In the genomic region with DNA sequence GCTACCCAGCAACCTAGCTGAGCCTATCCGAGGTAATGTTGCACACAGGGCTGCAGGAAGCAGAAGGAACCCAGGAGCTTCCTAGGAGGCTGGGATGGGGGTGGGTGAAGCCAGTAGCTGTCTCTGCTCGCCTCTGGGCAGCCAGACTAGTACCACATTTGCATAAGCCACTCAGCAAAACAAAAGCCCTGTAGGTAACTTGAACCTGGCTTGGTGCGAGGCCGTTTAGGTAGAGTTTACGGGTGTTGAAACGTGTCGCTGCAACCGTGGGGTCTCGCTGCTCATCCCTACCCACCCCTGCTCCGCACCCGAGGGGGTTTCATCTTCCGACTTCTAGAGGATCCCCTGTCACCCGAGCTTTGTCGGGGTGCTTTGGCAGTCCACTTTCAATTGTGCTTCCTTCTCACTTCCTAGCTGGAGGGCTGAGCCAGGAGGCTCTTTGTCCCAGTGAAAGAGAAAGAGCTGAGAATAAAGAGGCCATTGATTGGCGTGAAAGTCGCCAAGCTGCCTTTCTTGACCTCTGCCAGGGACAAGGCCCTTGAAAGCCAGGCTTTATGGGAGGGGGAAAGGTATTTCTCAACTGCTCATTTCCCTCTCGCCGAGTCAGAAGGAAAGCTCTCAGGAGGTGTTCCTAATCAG, we compare ENCODE assay signal across 8 mouse cellular contexts. TPM values are rescaled to one million over a fixed set of nuclear protein-coding genes. Genes with fewer than 3 reads are reported as not detected.
DNase-seq lines count a peak whose midpoint lies in the region; ATAC-seq and TF ChIP-seq lines count a peak whose summit lies in the region.

No protein-coding gene starts in this region.

- TF ChIP-seq CTCF in CH12.LX (conservative IDR thresholded peaks at IDR 0.05 in 1 of 2, IDR thresholded peaks at IDR 0.05 in 1 of 2; ENCODE audit: low read depth in 2 of 2, low read length in 2 of 2): no peak
- TF ChIP-seq CTCF in brain, embryonic 14.5 days (IDR thresholded peaks at IDR 0.05; ENCODE audit: borderline replicate concordance, extremely low read depth, insufficient read depth, insufficient read length): no peak

- no peak for TF ChIP-seq RAD21 in CH12.LX (IDR thresholded peaks at IDR 0.05; ENCODE audit: low read depth, low read length)

- peak; percentile 51 for DNase-seq in CH12.LX (ENCODE audit: extremely low read depth)
- DNase-seq in brain, embryonic 14.5 days (ENCODE audit: low read depth): peak; percentile 69
- DNase-seq in right cerebral cortex, postnatal 10 days (ENCODE audit: low spot score in 2 of 2): no peak
- DNase-seq in spleen, postnatal 10 days (ENCODE audit: low spot score in 2 of 2): no peak
- no peak for DNase-seq in MN1 (ENCODE audit: low spot score)
- no peak for DNase-seq in ovary, postnatal 10 days (ENCODE audit: low spot score)

- H3K4me2 ChIP-seq in CH12.LX (ENCODE audit: insufficient read depth, low read depth, poor library complexity, severe bottlenecking): peak overlapping the region; percentile 90
- H3K4me2 ChIP-seq in hindbrain, embryonic 15.5 days: peak overlapping the region; percentile 37

- peak overlapping the region; percentile 23 to 25 (median 23) for H3K4me3 ChIP-seq in CH12.LX (replicated peaks in 1 of 3; ENCODE audit: low read depth in 2 of 3, low read length in 2 of 3, poor library complexity in 1 of 3)
- no peak overlapping the region for H3K4me3 ChIP-seq in hindbrain, embryonic 15.5 days
- H3K4me3 ChIP-seq in megakaryocyte, embryonic 14.5 days (replicated peaks): peak overlapping the region; percentile 54

- TF ChIP-seq POLR2A in CH12.LX (IDR thresholded peaks at IDR 0.05; ENCODE audit: low read depth, low read length): no peak
- TF ChIP-seq POLR2A in brain, embryonic 14.5 days (IDR thresholded peaks at IDR 0.05; ENCODE audit: borderline replicate concordance, extremely low read depth, insufficient read depth, insufficient read length, poor library complexity, severe bottlenecking): no peak

- H3K4me1 ChIP-seq in CH12.LX (ENCODE audit: control insufficient read depth in 1 of 2, insufficient read depth in 2 of 2): peaks cover 4 to 38% of the 10 kb centered on the region in 2 experiments; a peak in 3 of 4 replicates
- H3K4me1 ChIP-seq in hindbrain, embryonic 15.5 days (replicated peaks): peaks cover 19% of the 10 kb centered on the region
- peaks cover 35% of the 10 kb centered on the region for H3K4me1 ChIP-seq in megakaryocyte, embryonic 14.5 days

- no peak for TF ChIP-seq EP300 in CH12.LX (IDR thresholded peaks at IDR 0.05; ENCODE audit: low read length)

- H3K9me3 ChIP-seq in CH12.LX (replicated peaks; ENCODE audit: low read length): no peaks in the 10 kb centered on the region
- H3K9me3 ChIP-seq in hindbrain, embryonic 15.5 days: no peaks in the 10 kb centered on the region
- H3K9me3 ChIP-seq in megakaryocyte, embryonic 14.5 days: no peaks in the 10 kb centered on the region

- peaks cover 2% of the 10 kb centered on the region for H3K27me3 ChIP-seq in CH12.LX (replicated peaks)
- H3K27me3 ChIP-seq in hindbrain, embryonic 15.5 days: peaks cover 10% of the 10 kb centered on the region; the same call in 1 of the 2 replicates
- peaks cover 24% of the 10 kb centered on the region for H3K27me3 ChIP-seq in megakaryocyte, embryonic 14.5 days (replicated peaks)

- 4% methylated on average over 18 of the region's 18 CpGs for whole genome bisulfite sequencing in hindbrain, embryonic 15.5 days

- dilution Hi-C loops in CH12.LX (cut with MboI; ENCODE audit: extremely low pct_ligation_motif_present, extremely low pct_unique_long_range_greater_than_20kb, low sequenced_read_pairs): no loop called here

- no peak overlapping the region for H3K27ac ChIP-seq in CH12.LX (ENCODE audit: insufficient read depth, low read depth)
- no peak overlapping the region for H3K27ac ChIP-seq in hindbrain, embryonic 15.5 days (replicated peaks)

- no peaks in the 10 kb centered on the region for H3K36me3 ChIP-seq in CH12.LX (replicated peaks in 1 of 2; ENCODE audit: control insufficient read depth in 1 of 2, insufficient read depth in 1 of 2, low read length in 1 of 2)
- H3K36me3 ChIP-seq in hindbrain, embryonic 15.5 days: no peaks in the 10 kb centered on the region
- H3K36me3 ChIP-seq in megakaryocyte, embryonic 14.5 days (replicated peaks; ENCODE audit: low read length): no peaks in the 10 kb centered on the region

- 0 out of 2 replicates have a peak, but pooled peaks have one; percentile 19 for ATAC-seq in hindbrain, embryonic 15.5 days (ENCODE audit: low FRiP score, low read depth)

- H3K9ac ChIP-seq in CH12.LX (ENCODE audit: insufficient read depth, low read depth): peak overlapping the region; percentile 1; the same call in 1 of the 2 replicates
- H3K9ac ChIP-seq in hindbrain, embryonic 15.5 days: no peak overlapping the region

- in situ Hi-C loops in CH12.LX (cut with MboI; ENCODE audit: low pct_ligation_motif_present, low pct_unique_long_range_greater_than_20kb, low sequenced_read_pairs): no loop called here

- H3K79me2 ChIP-seq in CH12.LX (replicated peaks; ENCODE audit: control insufficient read depth, extremely low read depth, insufficient read depth, poor library complexity, severe bottlenecking): no peaks in the 10 kb centered on the region

TF ChIP-seq in CH12.LX, 34 proteins besides CTCF, POLR2A, EP300 and RAD21:
- TF ChIP-seq BHLHE40 (IDR thresholded peaks at IDR 0.05; ENCODE audit: low read depth, low read length): no peak
- TF ChIP-seq IRF4 (IDR thresholded peaks at IDR 0.05; ENCODE audit: low read depth, low read length): peak; percentile 5; the same call in 1 of the 2 replicates
- TF ChIP-seq MYC (IDR thresholded peaks at IDR 0.05; ENCODE audit: low read depth, low read length): no peak
- TF ChIP-seq ELF1 (IDR thresholded peaks at IDR 0.05; ENCODE audit: low read depth, low read length): no peak
- no peak for TF ChIP-seq MAZ (IDR thresholded peaks at IDR 0.05; ENCODE audit: low read depth, low read length)
- peak; percentile 37; the same call in 1 of the 2 replicates for TF ChIP-seq MAFK (IDR thresholded peaks at IDR 0.05; ENCODE audit: insufficient replicate concordance, low read length)
- no peak for TF ChIP-seq CHD2 (IDR thresholded peaks at IDR 0.05; ENCODE audit: low read length)
- no peak for TF ChIP-seq CHD1 (IDR thresholded peaks at IDR 0.05; ENCODE audit: low read depth, low read length)
- no peak for TF ChIP-seq ZKSCAN1 (IDR thresholded peaks at IDR 0.05; ENCODE audit: borderline replicate concordance, low read depth, low read length)
- no peak for TF ChIP-seq SIN3A (IDR thresholded peaks at IDR 0.05; ENCODE audit: low read length)

RNA-seq across cellular contexts. Expression of a gene that starts 48.3 kb away (rescaled TPM):
- total RNA-seq in CH12.LX (2012; rRNA removed): 9.1 and 9.2 TPM in 2 replicates
- 21.8 and 23.6 TPM in 2 replicates for total RNA-seq in CH12.LX (2014; rRNA removed)
- polyA plus RNA-seq in CH12.LX (2012; ENCODE audit: insufficient read length, low read depth): 27.1 and 27.4 TPM in 2 replicates
- polyA plus RNA-seq in brain, embryonic 14.5 days (2012; rRNA removed): 64.7 and 67.5 TPM in 2 replicates
- polyA plus RNA-seq in hindbrain, embryonic 15.5 days (2015; fragmentation: Nextera tagmentation; extraction: Ambion mirVana): 17.9 and 19.9 TPM in 2 replicates
- polyA plus RNA-seq in megakaryocyte, embryonic 14.5 days (2012; ENCODE audit: insufficient read depth, low replicate concordance): 1.2 and 1.7 TPM in 2 replicates

Comparison
In these comparisons a context has a peak if more than half of its experiments do, and no peak if none do; other contexts are left out.
1. DNase-seq: peak in CH12.LX (single experiment) and brain, embryonic 14.5 days (single experiment); none in right cerebral cortex, postnatal 10 days (0 of 2), spleen, postnatal 10 days (0 of 2), MN1 (single experiment) and ovary, postnatal 10 days (single experiment).